Mouse (Mus musculus): ENCODE data around the gene Bax. TPM values are rescaled to one million over a fixed set of nuclear protein-coding genes. Genes with fewer than 3 reads are reported as not detected.

Gene Bax
- total RNA-seq, 2 experiments from 2014 or later: 24.7 to 26.7 TPM

- intact Hi-C loops (cut with DNase I): no loop called here
- no peak for DNase-seq (ENCODE audit: low spot score)
Measured at GRCm38 (mm10) chr7:45426556-45426955, 40.1 kb downstream of the Bax start.

- no peak for DNase-seq (ENCODE audit: low spot score)
- intact Hi-C loops (cut with DNase I): no loop called here
Measured at GRCm38 (mm10) chr7:45421194-45421593, 45.5 kb downstream of the Bax start.

GRCm38 (mm10) chr7:45420615-45420919, 46.1 kb downstream of the Bax start, which contains the start of gene Lhb:
Gene Lhb (plus strand): TSS chr7:45420820.
- intact Hi-C loops (cut with DNase I): no loop called here

GRCm38 (mm10) chr7:45419859-45420614, 46.7 kb downstream of the Bax start:
- intact Hi-C loops (cut with DNase I): no loop called here
- DNase-seq (ENCODE audit: low spot score): no peak

More at GRCm38 (mm10) chr7:45420615-45420919, 46.1 kb downstream of the Bax start, which contains the start of gene Lhb:
- DNase-seq (ENCODE audit: low spot score): no peak

- intact Hi-C loops (cut with DNase I): no loop called here
Measured at GRCm38 (mm10) chr7:45417962-45418492, 48.7 kb downstream of the Bax start.

GRCm38 (mm10) chr7:45415636-45416035, 51.1 kb downstream of the Bax start:
- intact Hi-C loops (cut with DNase I): no loop called here
- DNase-seq (ENCODE audit: low spot score): no peak

More at GRCm38 (mm10) chr7:45417962-45418492, 48.7 kb downstream of the Bax start:
- DNase-seq (ENCODE audit: low spot score): no peak

- intact Hi-C loops (cut with DNase I): no loop called here
- DNase-seq (ENCODE audit: low spot score): no peak
Measured at GRCm38 (mm10) chr7:45414740-45415224, 51.9 kb downstream of the Bax start.

- DNase-seq (ENCODE audit: low spot score): no peak
- intact Hi-C loops (cut with DNase I): no loop called here
Measured at GRCm38 (mm10) chr7:45413864-45414739, 52.6 kb downstream of the Bax start.

- intact Hi-C loops (cut with DNase I): no loop called here
- DNase-seq (ENCODE audit: low spot score): no peak
Measured at GRCm38 (mm10) chr7:45413113-45413863, 53.4 kb downstream of the Bax start, which contains the start of gene Ntf5. Gene Ntf5 (plus strand): TSS chr7:45413695.

- no peak for DNase-seq (ENCODE audit: low spot score)
- intact Hi-C loops (cut with DNase I): no loop called here
Measured at GRCm38 (mm10) chr7:45412421-45412820, 54.3 kb downstream of the Bax start.

Small RNAs within 50 kb of the gene (microRNA-seq; reads per million reads assigned to microRNA genes)
- gene Gm22133: not detected

Other genes with a start within 250 kb of the Bax start
- gene Cd37, start 227.8 kb downstream of the Bax start, total RNA-seq (2021): 1 to 10 TPM; 2.9 to 3.2 TPM
- gene Slc6a16, start 225.8 kb downstream of the Bax start, total RNA-seq (2021): not detected
- not detected for gene Slc6a21, start 189.4 kb downstream of the Bax start, total RNA-seq (2021)
- gene Trpm4, start 133.1 kb downstream of the Bax start, total RNA-seq (2021): 10 to 100 TPM; 23.5 to 25.0 TPM
- gene Hrc, start 131.6 kb downstream of the Bax start, total RNA-seq (2021): 100 to 1,000 TPM; 773 to 825 TPM
- under 1 TPM; 0.18 to 0.25 TPM for gene Ppfia3, start 99.9 kb downstream of the Bax start, total RNA-seq (2021)
- gene Lin7b, start 96.3 kb downstream of the Bax start, total RNA-seq (2021): 1 to 10 TPM; 1.8 to 2.0 TPM
- 100 to 1,000 TPM; 110 to 111 TPM for gene Snrnp70, start 71.2 kb downstream of the Bax start, total RNA-seq (2021)
- 1 to 10 TPM; 3.2 to 3.7 TPM for gene Kcna7, start 61.2 kb downstream of the Bax start, total RNA-seq (2021)
- gene Ntf5, start 53.2 kb downstream of the Bax start, total RNA-seq (2021): under 1 TPM; 0.14 to 0.39 TPM
- not detected for gene Lhb, start 46.1 kb downstream of the Bax start, total RNA-seq (2021)
- 10 to 100 TPM; 93.1 to 98.1 TPM for gene Gys1, start 32.1 kb downstream of the Bax start, total RNA-seq (2021)
- 10 to 100 TPM; 28.5 to 29.3 TPM for gene Ruvbl2, start 28.8 kb downstream of the Bax start, total RNA-seq (2021)
- gene Ftl1, start 7.0 kb downstream of the Bax start, total RNA-seq (2021): 100 to 1,000 TPM; 210 to 232 TPM
- not detected for gene Tulp2, start 15.0 kb upstream of the Bax start, total RNA-seq (2021)
- 1 to 10 TPM; 4.0 to 5.1 TPM for gene Gm45808, start 19.9 kb upstream of the Bax start, total RNA-seq (2021)
- 1 to 10 TPM; 5.9 to 6.7 TPM for gene Dhdh, start 21.9 kb upstream of the Bax start, total RNA-seq (2021)
- gene Nucb1, start 43.5 kb upstream of the Bax start, total RNA-seq (2021): 100 to 1,000 TPM; 126 to 129 TPM
- 10 to 100 TPM; 22.7 to 23.9 TPM for gene Ppp1r15a, start 59.4 kb upstream of the Bax start, total RNA-seq (2021)
- gene Plekha4, start 59.4 kb upstream of the Bax start, total RNA-seq (2021): 1 to 10 TPM; 2.2 to 4.7 TPM
- gene Hsd17b14, start 88.0 kb upstream of the Bax start, total RNA-seq (2021): under 1 TPM; 0.18 to 0.59 TPM
- gene Bcat2, start 103.3 kb upstream of the Bax start, total RNA-seq (2021): 100 to 1,000 TPM; 188 to 200 TPM
- gene Fgf21, start 148.6 kb upstream of the Bax start, total RNA-seq (2021): not detected
- gene Fut1, start 150.4 kb upstream of the Bax start, total RNA-seq (2021): not detected
- under 1 TPM; 0.21 to 0.39 TPM for gene Izumo1, start 154.9 kb upstream of the Bax start, total RNA-seq (2021)
- gene Rasip1, start 160.6 kb upstream of the Bax start, total RNA-seq (2021): 10 to 100 TPM; 26.3 to 33.6 TPM
- 1 to 10 TPM; 6.0 to 8.4 TPM for gene Mamstr, start 173.1 kb upstream of the Bax start, total RNA-seq (2021)
- under 1 TPM; 0.47 to 0.78 TPM for gene Fut2, start 199.5 kb upstream of the Bax start, total RNA-seq (2021)
- under 1 TPM; 0.14 to 0.29 TPM for gene Ntn5, start 217.1 kb upstream of the Bax start, total RNA-seq (2021)
- under 1 TPM in 1 of 2 experiments, not detected in 1; 0.16 TPM for gene Sec1, start 227.5 kb upstream of the Bax start, total RNA-seq (2021)
- gene Car11, start 232.9 kb upstream of the Bax start, total RNA-seq (2021): 1 to 10 TPM; 2.5 to 3.8 TPM
- 100 to 1,000 TPM in 1 of 2 experiments, 10 to 100 TPM in 1; 13.6 to 153 TPM for gene Dbp, start 238.2 kb upstream of the Bax start, total RNA-seq (2021)
- gene Rpl18, start 248.6 kb upstream of the Bax start, total RNA-seq (2021): 100 to 1,000 TPM; 507 to 553 TPM

Measured in heart, postnatal 25 days (tissue).